Mouse (Mus musculus): ENCODE results near the gene Zfp280d. TPM values are rescaled to one million over a fixed set of nuclear protein-coding genes. Genes with fewer than 3 reads are reported as not detected.

Gene Zfp280d
- 10 to 100 TPM; 15.2 to 16.6 TPM for total RNA-seq (2021)
- long read RNA-seq, experiment 1, partial matches to known transcripts: 1 of 4 reads
- long read RNA-seq, experiment 1, other reads (novel, unspliced or antisense): 2 of 4 reads
- long read RNA-seq, experiment 2, partial matches to known transcripts: 0 of 1 reads
- long read RNA-seq, experiment 2, other reads (novel, unspliced or antisense): 1 of 1 reads

- peak; percentile 90 for DNase-seq (ENCODE audit: low spot score)
These were observed at the start of gene Zfp280d for GRCm38 (mm10) chr9:72274677-72275076. Zfp280d (plus strand) TSS chr9:72274860.

GRCm38 (mm10) chr9:72226536-72226935, 48.1 kb upstream of the Zfp280d start:
- DNase-seq (ENCODE audit: low spot score): no peak

- no peak for DNase-seq (ENCODE audit: low spot score)
These were observed 22.0 kb upstream of the Zfp280d start for GRCm38 (mm10) chr9:72252656-72253055.

- no peak for DNase-seq (ENCODE audit: low spot score)
These were observed 19.4 kb upstream of the Zfp280d start for GRCm38 (mm10) chr9:72255227-72255626.

GRCm38 (mm10) chr9:72256646-72257045, 18.0 kb upstream of the Zfp280d start:
- DNase-seq (ENCODE audit: low spot score): no peak

GRCm38 (mm10) chr9:72260337-72260736, 14.3 kb upstream of the Zfp280d start:
- no peak for DNase-seq (ENCODE audit: low spot score)

- DNase-seq (ENCODE audit: low spot score): no peak
These were observed 9.8 kb upstream of the Zfp280d start for GRCm38 (mm10) chr9:72264859-72265258.

GRCm38 (mm10) chr9:72270146-72270545, 4.5 kb upstream of the Zfp280d start:
- no peak for DNase-seq (ENCODE audit: low spot score)

- DNase-seq (ENCODE audit: low spot score): no peak
These were observed 832 bp upstream of the Zfp280d start for GRCm38 (mm10) chr9:72273646-72274410.

GRCm38 (mm10) chr9:72275101-72275978, 680 bp downstream of the Zfp280d start:
- peak; percentile 31 for DNase-seq (ENCODE audit: low spot score)

GRCm38 (mm10) chr9:72275979-72276500, 1.4 kb downstream of the Zfp280d start:
- no peak for DNase-seq (ENCODE audit: low spot score)

- no peak for DNase-seq (ENCODE audit: low spot score)
These were observed 2.3 kb downstream of the Zfp280d start for GRCm38 (mm10) chr9:72276941-72277340.

GRCm38 (mm10) chr9:72279943-72280342, 5.3 kb downstream of the Zfp280d start:
- no peak for DNase-seq (ENCODE audit: low spot score)

GRCm38 (mm10) chr9:72287696-72288095, 13.0 kb downstream of the Zfp280d start:
- DNase-seq (ENCODE audit: low spot score): no peak

GRCm38 (mm10) chr9:72288210-72288609, 13.6 kb downstream of the Zfp280d start:
- DNase-seq (ENCODE audit: low spot score): no peak

- DNase-seq (ENCODE audit: low spot score): no peak
These were observed 14.4 kb downstream of the Zfp280d start for GRCm38 (mm10) chr9:72289094-72289493.

- no peak for DNase-seq (ENCODE audit: low spot score)
These were observed 19.4 kb downstream of the Zfp280d start for GRCm38 (mm10) chr9:72294076-72294475.

- DNase-seq (ENCODE audit: low spot score): no peak
These were observed 35.1 kb downstream of the Zfp280d start for GRCm38 (mm10) chr9:72309765-72310164.

GRCm38 (mm10) chr9:72333221-72333620, 58.6 kb downstream of the Zfp280d start:
- no peak for DNase-seq (ENCODE audit: low spot score)

GRCm38 (mm10) chr9:72336069-72336468, 61.4 kb downstream of the Zfp280d start:
- no peak for DNase-seq (ENCODE audit: low spot score)

GRCm38 (mm10) chr9:72339119-72339518, 64.5 kb downstream of the Zfp280d start:
- no peak for DNase-seq (ENCODE audit: low spot score)

GRCm38 (mm10) chr9:72343844-72344243, 69.2 kb downstream of the Zfp280d start:
- DNase-seq (ENCODE audit: low spot score): no peak
